Mouse (Mus musculus): ENCODE results near the gene Cox5a.

DNA sequence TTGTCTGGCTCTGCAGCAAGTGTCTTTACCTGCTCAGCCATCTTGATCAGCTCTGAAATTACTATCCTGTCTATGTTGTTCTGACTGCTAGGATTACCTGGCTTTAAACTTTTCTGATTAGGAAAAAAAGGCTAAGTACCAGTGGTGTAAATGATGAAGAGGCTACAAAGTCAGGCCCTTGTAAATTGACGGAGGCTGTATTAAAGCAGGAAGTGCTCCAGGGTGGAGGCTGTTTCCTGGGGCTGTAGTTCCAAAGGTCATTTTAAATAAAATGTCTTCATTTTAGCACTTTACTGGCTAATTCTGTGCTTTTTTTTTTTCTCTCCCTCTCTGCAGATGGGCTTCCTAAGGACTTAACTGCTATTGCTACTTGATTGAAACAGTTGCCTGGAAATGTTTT is 10.9 kb downstream of the Cox5a start:
- TF ChIP-seq CTCF (IDR thresholded peaks at IDR 0.05; ENCODE audit: low read depth), result no peak
- no peak for TF ChIP-seq EP300 (IDR thresholded peaks at IDR 0.05; ENCODE audit: low read depth)

Data from liver, embryonic 14.5 days (tissue).